Mouse (Mus musculus) adipose tissue, adult 10 weeks (tissue): ENCODE results near the gene Zfp512b. TPM values are rescaled to one million over a fixed set of nuclear protein-coding genes. Genes with fewer than 3 reads are reported as not detected.

Source experiments
- polyA plus RNA-seq: library from polyadenylated mRNA; stranded (reverse); fragments of 350-450 nt; fragmentation: Illumina TruSeq; extraction: RNeasy Lipid Tissue Mini Kit (QIAGEN cat#74804); gene quantifications from one replicate; pipeline ENCODE4 v1.2.3, GENCODE M21; 2014; ENCODE audit warnings: low read depth, low replicate concordance

The Zfp512b gene
- 46.6 TPM for polyA plus RNA-seq

DNA sequence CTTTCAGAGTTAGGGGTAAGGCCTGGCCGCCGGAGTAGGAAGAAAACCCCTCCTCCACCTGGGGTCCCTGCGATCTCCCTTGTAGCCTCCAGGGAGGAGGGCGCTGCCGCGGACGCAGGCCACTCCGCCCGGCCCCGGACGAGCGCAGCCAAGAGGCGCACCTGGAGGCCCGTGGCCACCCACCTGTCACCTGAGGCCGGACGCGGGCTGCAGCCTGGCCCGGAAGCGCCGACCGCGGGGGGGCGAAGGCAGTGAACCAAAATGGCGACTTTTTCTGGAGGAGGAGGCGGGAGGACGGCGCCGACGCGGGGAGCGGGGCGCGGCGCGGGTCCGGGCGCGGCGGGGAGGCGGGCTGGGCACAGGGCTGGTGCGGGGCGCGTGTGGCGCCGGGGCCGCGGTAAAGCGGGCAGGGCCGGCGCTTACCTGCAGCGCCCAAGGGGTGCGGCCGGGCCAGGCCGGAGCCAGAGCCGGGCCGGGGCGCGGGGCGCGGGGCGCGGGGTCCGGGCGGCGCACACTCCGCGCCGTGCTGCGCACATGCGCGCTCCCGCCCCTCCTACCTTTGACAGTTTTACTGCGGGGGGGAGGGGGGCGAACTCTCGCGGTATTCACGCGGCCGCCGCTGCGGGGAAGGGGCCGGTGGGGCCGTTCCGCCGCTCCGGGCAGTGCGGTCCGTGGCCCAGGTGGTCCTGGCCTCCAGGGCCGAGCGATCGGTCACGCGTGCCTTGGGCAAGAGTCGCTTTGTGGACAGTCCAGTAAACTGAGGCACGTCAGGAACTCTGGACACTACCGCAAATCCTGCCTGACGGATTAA is at the start of gene Zfp512b:
Zfp512b (minus strand) TSS at position 573 of the 811 bp plus-strand sequence.

DNA sequence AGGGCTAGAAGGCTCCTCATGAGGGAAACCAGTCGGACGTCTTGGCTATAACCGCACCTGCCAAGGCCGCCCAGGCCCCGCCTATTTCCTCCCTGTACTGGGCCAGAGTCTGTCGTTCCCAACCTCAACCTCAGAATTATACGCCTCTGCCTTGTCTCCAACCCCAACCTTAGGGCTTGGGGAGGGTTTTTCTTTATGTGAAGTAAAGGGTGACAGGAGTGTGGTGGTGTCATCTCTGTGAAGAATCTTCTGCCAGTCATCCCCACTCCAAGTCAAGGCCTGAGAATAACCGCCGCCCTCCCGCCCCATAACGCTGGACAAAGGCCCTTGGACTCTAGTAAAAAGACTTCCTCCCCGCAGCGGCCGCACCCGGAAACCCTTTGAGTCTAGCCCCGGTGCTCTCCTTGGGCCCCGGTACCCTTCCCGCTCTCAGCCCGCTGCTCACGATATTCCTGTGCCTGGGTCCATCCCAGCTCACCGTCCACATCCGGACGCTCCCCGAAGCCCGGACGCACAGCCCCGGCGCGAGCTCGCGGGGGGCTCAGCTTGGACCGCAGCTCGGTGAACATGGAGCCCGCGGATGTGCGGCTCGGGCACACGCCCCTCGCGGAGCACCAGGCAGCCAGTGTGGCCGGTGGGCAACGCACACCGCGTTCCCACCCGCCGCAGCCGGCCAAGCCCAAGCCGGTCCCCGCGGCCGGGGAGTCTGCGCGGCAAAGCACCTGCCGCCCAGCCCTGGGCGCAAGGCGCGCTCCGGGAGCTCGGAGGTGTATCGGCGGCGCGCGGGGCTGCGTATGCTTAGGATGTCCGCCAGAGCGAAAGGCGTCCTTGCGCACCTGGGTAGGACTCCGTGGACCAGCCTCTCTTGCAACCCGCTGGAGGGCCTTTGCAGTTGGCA is 6.1 kb upstream of the Zfp512b start, which contains the start of gene Samd10:
Samd10 (minus strand) TSS at position 759 of the 898 bp plus-strand sequence.

GRCm38 (mm10) chr2:181591528-181592085 is 996 bp downstream of the Zfp512b start, which contains the start of gene Prpf6:
Gene Prpf6 (plus strand): TSS chr2:181591868.

GRCm38 (mm10) chr2:181584411-181584942 is 8.1 kb downstream of the Zfp512b start, which contains the start of gene Uckl1:
Gene Uckl1 (minus strand): TSS chr2:181584892.

Other genes starting within 250 kb of the Zfp512b start
- gene Zgpat, start 227.9 kb downstream of the Zfp512b start, polyA plus RNA-seq = 31.6 TPM
- gene Arfrp1, start 227.4 kb downstream of the Zfp512b start, polyA plus RNA-seq = 46.8 TPM
- 22.9 TPM for gene Lime1, start 212.7 kb downstream of the Zfp512b start, polyA plus RNA-seq
- gene Zbtb46, start 133.4 kb downstream of the Zfp512b start, polyA plus RNA-seq = 6.7 TPM
- 1.0 TPM for gene Abhd16b, start 99.6 kb downstream of the Zfp512b start, polyA plus RNA-seq
- gene Tpd52l2, start 95.7 kb downstream of the Zfp512b start, polyA plus RNA-seq = 82.0 TPM
- 60.9 TPM for gene Dnajc5, start 72.3 kb downstream of the Zfp512b start, polyA plus RNA-seq
- gene Uckl1, start 7.9 kb downstream of the Zfp512b start, polyA plus RNA-seq = 70.3 TPM
- gene Prpf6, start 935 bp downstream of the Zfp512b start, polyA plus RNA-seq = 51.2 TPM
- 36.7 TPM for gene Samd10, start 6.4 kb upstream of the Zfp512b start, polyA plus RNA-seq
- gene Gm29797, start 64.2 kb upstream of the Zfp512b start, polyA plus RNA-seq = not detected
- gene Sox18, start 78.8 kb upstream of the Zfp512b start, polyA plus RNA-seq = 17.8 TPM
- 20.2 TPM for gene Tcea2, start 87.5 kb upstream of the Zfp512b start, polyA plus RNA-seq
- 22.9 TPM for gene Rgs19, start 101.2 kb upstream of the Zfp512b start, polyA plus RNA-seq
- 6.0 TPM for gene Lkaaear1, start 105.6 kb upstream of the Zfp512b start, polyA plus RNA-seq
- gene Oprl1, start 122.2 kb upstream of the Zfp512b start, polyA plus RNA-seq = 0.30 TPM
- not detected for gene Myt1, start 170.5 kb upstream of the Zfp512b start, polyA plus RNA-seq
- 30.4 TPM for gene Pcmtd2, start 245.1 kb upstream of the Zfp512b start, polyA plus RNA-seq